Mouse (Mus musculus) testis, adult 2 months (tissue): ENCODE data around the gene Gpr142.

Source experiments
- CTCF ChIP-seq: fragments of 200-500 bp; IDR thresholded peaks from 2 replicates; pipeline ENCODE4 v1.5.1; 2012; ENCODE audit warnings: low read depth, mild to moderate bottlenecking, inconsistent platforms, low read length, moderate library complexity; ENCODE audit not compliant: control insufficient read depth, insufficient read depth, insufficient replicate concordance
- POLR2A ChIP-seq: fragments of 200-500 bp; IDR thresholded peaks from 2 replicates; pipeline ENCODE4 v1.6.1; 2012; ENCODE audit warnings: low read depth, mild to moderate bottlenecking, inconsistent platforms, low read length, moderate library complexity; ENCODE audit not compliant: control insufficient read depth

- peak; percentile 92 for TF ChIP-seq CTCF
- no peak; the same call in 1 of the 2 replicates for TF ChIP-seq POLR2A
These were observed 9.5 kb upstream of the Gpr142 start for GRCm38 (mm10) chr11:114789061-114789714.
